Comparison of ENCODE assay signal across 30 mouse cellular contexts in the genomic region with DNA sequence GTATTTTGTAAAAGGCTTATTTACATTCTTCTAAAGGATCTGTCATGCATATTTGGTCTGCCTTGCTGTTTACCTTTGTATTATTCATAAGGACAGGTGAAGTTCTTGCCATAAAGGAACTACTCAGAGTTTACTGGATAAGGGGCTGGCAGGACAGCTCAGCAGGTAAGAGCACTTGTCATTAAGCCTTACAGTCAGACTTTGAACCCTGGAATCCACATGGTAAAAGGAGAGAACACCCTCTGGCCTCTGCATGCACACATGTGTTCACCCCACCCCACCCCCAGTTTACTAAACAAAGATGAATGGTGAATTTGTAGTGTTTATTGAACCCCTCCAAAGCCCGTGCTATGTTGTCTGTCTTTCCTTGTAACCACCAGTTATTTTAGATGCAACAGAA.
"Had no signal": no experiment of that assay in that cellular context is flagged by ENCODE, and none has a peak within 500 bp of the region (broad histone marks: within the 10 kb centered on the region; RNA-seq: fewer than 3 reads in every experiment).

No protein-coding gene starts in this region.

- H3K9ac ChIP-seq: limb, embryonic 12.5 days; limb, embryonic 13.5 days; limb, embryonic 15.5 days; liver, embryonic 12.5 days; liver, embryonic 13.5 days; liver, embryonic 14.5 days; liver, embryonic 15.5 days; liver, postnatal 0 days; lung, embryonic 14.5 days; lung, embryonic 15.5 days; midbrain, embryonic 12.5 days; midbrain, embryonic 13.5 days; midbrain, embryonic 15.5 days; neural tube, embryonic 12.5 days had no signal

- H3K27me3 ChIP-seq: limb, embryonic 12.5 days; limb, embryonic 13.5 days; limb, embryonic 15.5 days; liver, embryonic 12.5 days; liver, embryonic 13.5 days; liver, embryonic 15.5 days; lung, embryonic 15.5 days; megakaryocyte, embryonic 14.5 days; midbrain, embryonic 12.5 days; midbrain, embryonic 13.5 days; midbrain, embryonic 15.5 days; neural tube, embryonic 12.5 days had no signal

- ATAC-seq: liver, embryonic 12.5 days; liver, postnatal 0 days; lung, postnatal 0 days; midbrain, embryonic 13.5 days; midbrain, embryonic 15.5 days; midbrain, embryonic 16.5 days had no signal

- H3K27ac ChIP-seq: limb, embryonic 10.5 days; limb, embryonic 12.5 days; limb, embryonic 13.5 days; limb, embryonic 15.5 days; liver, embryonic 12.5 days; liver, embryonic 13.5 days; liver, embryonic 14.5 days; liver, embryonic 15.5 days; lung, embryonic 15.5 days; macrophage; midbrain, embryonic 10.5 days; midbrain, embryonic 12.5 days; midbrain, embryonic 13.5 days; midbrain, embryonic 15.5 days; neural tube, embryonic 12.5 days had no signal

- H3K4me2 ChIP-seq: limb, embryonic 12.5 days; limb, embryonic 13.5 days; limb, embryonic 15.5 days; liver, embryonic 11.5 days; liver, embryonic 12.5 days; liver, embryonic 13.5 days; liver, embryonic 15.5 days; lung, embryonic 14.5 days; lung, embryonic 15.5 days; midbrain, embryonic 11.5 days; midbrain, embryonic 12.5 days; midbrain, embryonic 13.5 days; midbrain, embryonic 15.5 days; neural tube, embryonic 12.5 days had no signal

- H3K4me1 ChIP-seq: limb, embryonic 10.5 days; limb, embryonic 12.5 days; limb, embryonic 13.5 days; limb, embryonic 15.5 days; liver, embryonic 13.5 days; liver, embryonic 15.5 days; lung, embryonic 15.5 days; midbrain, embryonic 10.5 days; midbrain, embryonic 12.5 days; midbrain, embryonic 13.5 days; midbrain, embryonic 15.5 days; neural tube, embryonic 12.5 days had no signal

- H3K4me3 ChIP-seq: limb, embryonic 10.5 days; limb, embryonic 12.5 days; limb, embryonic 13.5 days; limb, embryonic 15.5 days; liver, embryonic 12.5 days; liver, embryonic 13.5 days; liver, embryonic 15.5 days; lung, embryonic 15.5 days; megakaryocyte, embryonic 14.5 days; midbrain, embryonic 10.5 days; midbrain, embryonic 12.5 days; midbrain, embryonic 13.5 days; midbrain, embryonic 15.5 days; myocyte; neural tube, embryonic 12.5 days had no signal

- H3K9me3 ChIP-seq: limb, embryonic 10.5 days; limb, embryonic 12.5 days; limb, embryonic 13.5 days; limb, embryonic 15.5 days; liver, embryonic 12.5 days; liver, embryonic 13.5 days; liver, embryonic 15.5 days; lung, embryonic 15.5 days; megakaryocyte, embryonic 14.5 days; midbrain, embryonic 10.5 days; midbrain, embryonic 13.5 days; midbrain, embryonic 15.5 days; neural tube, embryonic 12.5 days had no signal

- DNase-seq: liver; liver, embryonic 13.5 days; liver, postnatal 0 days; lung, adult 18-20 months; lung, adult 2 months; lung, embryonic 14.5 days; lung, postnatal 10 days; lung, postnatal 14 days; lung, postnatal 36 days; midbrain, embryonic 14.5 days had no signal
